Comparison of ENCODE assay signal across 8 mouse cellular contexts in genomic region chr13:43397700-43398296, GRCm38 (mm10). TPM values are rescaled to one million over a fixed set of nuclear protein-coding genes. Genes with fewer than 3 reads are reported as not detected.
DNase-seq lines count a peak whose midpoint lies in the region; ATAC-seq and TF ChIP-seq lines count a peak whose summit lies in the region.

No protein-coding gene starts in this region.

- H3K27ac ChIP-seq in heart, embryonic 12.5 days (ENCODE audit: poor library complexity, severe bottlenecking), result no peak overlapping the region; the same call in 1 of the 2 replicates
- no peak overlapping the region; the same call in 1 of the 2 replicates for H3K27ac ChIP-seq in ES-E14 (ENCODE audit: insufficient read depth, low read depth, low read length, poor library complexity, severe bottlenecking)
- peak overlapping the region; percentile 99 for H3K27ac ChIP-seq in hindbrain, embryonic 10.5 days
- peak overlapping the region; percentile 99 for H3K27ac ChIP-seq in midbrain, embryonic 10.5 days (replicated peaks)

- no peak overlapping the region for H3K9ac ChIP-seq in heart, embryonic 12.5 days
- no peak overlapping the region for H3K9ac ChIP-seq in ES-E14 (ENCODE audit: insufficient read depth, low read depth, low read length, poor library complexity, severe bottlenecking)

- H3K4me1 ChIP-seq in heart, embryonic 12.5 days (replicated peaks), result peaks cover 8% of the 10 kb centered on the region
- 0 out of 4 replicates have a peak, but pooled peaks cover 0 to 2% of the 10 kb centered on the region in 2 experiments for H3K4me1 ChIP-seq in ES-E14 (ENCODE audit: control insufficient read depth in 2 of 2, insufficient read depth in 2 of 2, low read length in 2 of 2, poor library complexity in 1 of 2)
- peaks cover 9% of the 10 kb centered on the region for H3K4me1 ChIP-seq in hindbrain, embryonic 10.5 days (replicated peaks)
- peaks cover 14% of the 10 kb centered on the region for H3K4me1 ChIP-seq in midbrain, embryonic 10.5 days

- peaks cover 43% of the 10 kb centered on the region for H3K36me3 ChIP-seq in heart, embryonic 12.5 days
- H3K36me3 ChIP-seq in ES-E14 (ENCODE audit: control insufficient read depth, insufficient read depth, low read length, poor library complexity, severe bottlenecking), result peaks cover 7% of the 10 kb centered on the region
- peaks cover 66% of the 10 kb centered on the region for H3K36me3 ChIP-seq in hindbrain, embryonic 10.5 days
- H3K36me3 ChIP-seq in midbrain, embryonic 10.5 days, result peaks cover 61% of the 10 kb centered on the region

- 49% methylated on average over 13 of the region's 17 CpGs for WGBS in heart, embryonic 12.5 days
- 42% methylated on average over 17 of the region's 17 CpGs for WGBS in hindbrain, embryonic 10.5 days
- WGBS in midbrain, embryonic 10.5 days, result 54% methylated on average over 13 of the region's 17 CpGs

- H3K4me3 ChIP-seq in heart, embryonic 12.5 days, result peak overlapping the region; percentile 63
- H3K4me3 ChIP-seq in ES-E14 (ENCODE audit: insufficient read depth in 1 of 2, low read depth in 1 of 2, low read length in 2 of 2, poor library complexity in 1 of 2, severe bottlenecking in 1 of 2), result no peak overlapping the region; a peak in 1 of 4 replicates
- H3K4me3 ChIP-seq in hindbrain, embryonic 10.5 days, result peak overlapping the region; percentile 91
- peak overlapping the region; percentile 95 for H3K4me3 ChIP-seq in midbrain, embryonic 10.5 days

- in situ Hi-C loops in ES-E14 (cut with MboI; ENCODE audit: low sequenced_read_pairs in 2 of 2, unreplicated experiment in 2 of 2), result no loop called here

- H3K27me3 ChIP-seq in heart, embryonic 12.5 days (replicated peaks), result no peaks in the 10 kb centered on the region
- H3K27me3 ChIP-seq in hindbrain, embryonic 10.5 days (ENCODE audit: insufficient read depth, poor library complexity, severe bottlenecking), result no peaks in the 10 kb centered on the region
- no peaks in the 10 kb centered on the region for H3K27me3 ChIP-seq in midbrain, embryonic 10.5 days (ENCODE audit: low read depth, poor library complexity, severe bottlenecking)

- peak overlapping the region; percentile 82 for H3K4me2 ChIP-seq in heart, embryonic 12.5 days

- peaks cover 4% of the 10 kb centered on the region; the same call in 1 of the 2 replicates for H3K9me3 ChIP-seq in heart, embryonic 12.5 days (replicated peaks)
- H3K9me3 ChIP-seq in ES-E14 (ENCODE audit: control insufficient read depth, insufficient read depth, low read depth, low read length), result peaks cover 13% of the 10 kb centered on the region
- peaks cover 2% of the 10 kb centered on the region; the same call in 1 of the 2 replicates for H3K9me3 ChIP-seq in hindbrain, embryonic 10.5 days
- H3K9me3 ChIP-seq in midbrain, embryonic 10.5 days (replicated peaks), result peaks cover 8% of the 10 kb centered on the region; the same call in 1 of the 2 replicates

- DNase-seq in heart, postnatal 4 days, result no peak
- DNase-seq in ES-E14 (ENCODE audit: low read depth, low spot score), result no peak
- no peak for DNase-seq in hindbrain, embryonic 10.5 days (ENCODE audit: low spot score)
- DNase-seq in midbrain, embryonic 10.5 days (ENCODE audit: low spot score), result no peak
- no peak for DNase-seq in adrenal gland, postnatal 4 days (ENCODE audit: low spot score in 2 of 2)
- no peak for DNase-seq in ovary, adult 18-20 months (ENCODE audit: low spot score)
- DNase-seq in natural killer cell, adult 2 months (ENCODE audit: low spot score in 2 of 2), result no peak

- ATAC-seq in heart, embryonic 12.5 days (ENCODE audit: insufficient number of reproducible peaks, low FRiP score), result no peak

TF ChIP-seq in ES-E14, 5 proteins besides CTCF, POLR2A, EP300 and RAD21:
- no peak for TF ChIP-seq HCFC1 (IDR thresholded peaks at IDR 0.05; ENCODE audit: borderline replicate concordance, insufficient read depth, low read length)
- TF ChIP-seq ZNF384 (IDR thresholded peaks at IDR 0.05; ENCODE audit: low read depth, low read length), result peak; percentile 93
- no peak for TF ChIP-seq CHD2 (IDR thresholded peaks at IDR 0.05; ENCODE audit: low read depth, low read length)

RNA-seq across cellular contexts. Expression of gene Nol7, which starts 0.4 kb away (rescaled TPM):
- polyA plus RNA-seq in heart, embryonic 12.5 days (2016; fragmentation: Nextera tagmentation; extraction: Ambion mirVana), result 134 and 141 TPM in 2 replicates
- 100 to 1,000 TPM; 123 to 126 TPM for total RNA-seq in heart, postnatal 4 days (2021)
- total RNA-seq in ES-E14 (2012; rRNA removed), result 72.8 and 122 TPM in 2 replicates
- polyA plus RNA-seq in hindbrain, embryonic 10.5 days (2016; fragmentation: Nextera tagmentation; extraction: Ambion mirVana), result 161 and 167 TPM in 2 replicates
- polyA plus RNA-seq in midbrain, embryonic 10.5 days (2016; fragmentation: Nextera tagmentation; extraction: Ambion mirVana), result 162 and 173 TPM in 2 replicates
- 100 to 1,000 TPM; 140 to 158 TPM for total RNA-seq in adrenal gland, postnatal 4 days (2021)

RNA-seq across cellular contexts. Expression of gene Sirt5, which starts 32.5 kb away (rescaled TPM):
- 25.8 and 26.0 TPM in 2 replicates for polyA plus RNA-seq in heart, embryonic 12.5 days (2016; fragmentation: Nextera tagmentation; extraction: Ambion mirVana)
- total RNA-seq in heart, postnatal 4 days (2021), result 10 to 100 TPM; 35.9 to 36.0 TPM
- 8.5 and 8.6 TPM in 2 replicates for total RNA-seq in ES-E14 (2012; rRNA removed)
- 20.8 and 24.9 TPM in 2 replicates for polyA plus RNA-seq in hindbrain, embryonic 10.5 days (2016; fragmentation: Nextera tagmentation; extraction: Ambion mirVana)
- polyA plus RNA-seq in midbrain, embryonic 10.5 days (2016; fragmentation: Nextera tagmentation; extraction: Ambion mirVana), result 21.0 and 26.2 TPM in 2 replicates
- 10 to 100 TPM; 27.9 to 29.1 TPM for total RNA-seq in adrenal gland, postnatal 4 days (2021)

Comparison
In these comparisons a context has a peak if more than half of its experiments do, and no peak if none do; other contexts are left out.
1. H3K27ac ChIP-seq: peak in hindbrain, embryonic 10.5 days (single experiment) and midbrain, embryonic 10.5 days (single experiment); none in heart, embryonic 12.5 days (single experiment) and ES-E14 (single experiment).
2. H3K4me3 ChIP-seq: peak in heart, embryonic 12.5 days (single experiment), hindbrain, embryonic 10.5 days (single experiment) and midbrain, embryonic 10.5 days (single experiment); none in ES-E14 (0 of 2).